Mouse (Mus musculus) ES-Bruce4 (cell line): ENCODE results near the gene Arl2bp. TPM values are rescaled to one million over a fixed set of nuclear protein-coding genes. Genes with fewer than 3 reads are reported as not detected.
A peak's percentile ranks its signal among the peaks of the same experiment; 100 is the strongest.

Source experiments
- H3K27ac ChIP-seq: 2 replicates; pipeline ENCODE4 v1.5.1; 2012; ENCODE audit warnings: low read length, inconsistent platforms; ENCODE audit not compliant: insufficient read depth
- H3K27me3 ChIP-seq: 2 replicates; pipeline ENCODE4 v1.6.1; 2012; ENCODE audit warnings: mild to moderate bottlenecking, low read length, inconsistent platforms; ENCODE audit not compliant: control insufficient read depth, poor library complexity, insufficient read depth, severe bottlenecking
- H3K36me3 ChIP-seq: 2 replicates; pipeline ENCODE4 v1.6.1; 2012; ENCODE audit warnings: inconsistent platforms, mild to moderate bottlenecking, low read length, moderate library complexity; ENCODE audit not compliant: control insufficient read depth, poor library complexity, insufficient read depth, severe bottlenecking
- H3K4me1 ChIP-seq: one replicate; pipeline ENCODE4 v1.8.1; 2011; ENCODE audit warnings: low read length; ENCODE audit not compliant: control insufficient read depth, insufficient read depth
- H3K4me3 ChIP-seq: 2 replicates; pipeline ENCODE4 v1.5.1; 2011; ENCODE audit warnings: low read depth, mild to moderate bottlenecking, low read length
- H3K9ac ChIP-seq: 2 replicates; pipeline ENCODE4 v1.6.1; 2012; ENCODE audit warnings: low read depth, mild to moderate bottlenecking, inconsistent platforms; ENCODE audit not compliant: poor library complexity, severe bottlenecking
- H3K9me3 ChIP-seq: replicated peaks from 2 replicates; pipeline ENCODE4 v1.6.1; 2012; ENCODE audit warnings: mild to moderate bottlenecking, low read length, inconsistent platforms; ENCODE audit not compliant: control insufficient read depth, poor library complexity, insufficient read depth, severe bottlenecking
- CTCF ChIP-seq: IDR thresholded peaks from one replicate; pipeline ENCODE4 v1.8.1; 2011; ENCODE audit warnings: low read depth, low read length
- EP300 ChIP-seq: IDR thresholded peaks from 2 replicates; pipeline ENCODE4 v1.6.1; 2011; ENCODE audit warnings: low read depth, low read length; ENCODE audit not compliant: insufficient read depth
- POLR2A ChIP-seq: IDR thresholded peaks from one replicate; pipeline ENCODE4 v1.8.1; 2011; ENCODE audit warnings: low read length; ENCODE audit not compliant: insufficient read depth
- polyA plus RNA-seq: library from polyadenylated mRNA; stranded (reverse); fragments of >200 nt; gene quantifications from 2 replicates; pipeline ENCODE4 v1.2.4, GENCODE M21; 2011; ENCODE audit warnings: low read depth; ENCODE audit not compliant: missing spikeins, insufficient read depth, insufficient read length

The Arl2bp gene
- polyA plus RNA-seq, 1 experiment: 45.3 TPM

- H3K4me3 ChIP-seq: peak overlapping the region; percentile 71
- peaks cover 3% of the 10 kb centered on the region for H3K4me1 ChIP-seq
- TF ChIP-seq CTCF (peak; percentile 73), POLR2A (no peak)
- H3K27me3 ChIP-seq: no peaks in the 10 kb centered on the region
- no peaks in the 10 kb centered on the region for H3K36me3 ChIP-seq
- peak overlapping the region; percentile 32 for H3K9ac ChIP-seq
- H3K27ac ChIP-seq: no peak overlapping the region
- no peaks in the 10 kb centered on the region for H3K9me3 ChIP-seq
Observed at GRCm38 (mm10) chr8:94703972-94704668, 37.7 kb downstream of the Arl2bp start.

- TF ChIP-seq POLR2A (no peak), CTCF (no peak), EP300 (no peak)
Observed at GRCm38 (mm10) chr8:94704669-94704984, 38.2 kb downstream of the Arl2bp start.

GRCm38 (mm10) chr8:94705581-94706245 is 39.3 kb downstream of the Arl2bp start:
- H3K4me1 ChIP-seq: peaks cover 3% of the 10 kb centered on the region
- H3K27me3 ChIP-seq: no peaks in the 10 kb centered on the region
- H3K36me3 ChIP-seq: no peaks in the 10 kb centered on the region
- H3K4me3 ChIP-seq: no peak overlapping the region
- no peak for TF ChIP-seq CTCF
- TF ChIP-seq EP300: no peak
- TF ChIP-seq POLR2A: no peak
- no peak overlapping the region for H3K27ac ChIP-seq
- no peaks in the 10 kb centered on the region for H3K9me3 ChIP-seq
- H3K9ac ChIP-seq: no peak overlapping the region

More at GRCm38 (mm10) chr8:94704669-94704984, 38.2 kb downstream of the Arl2bp start:
- Histone ChIP-seq H3K27ac (no peak overlapping the region), H3K27me3 (no peaks in the 10 kb centered on the region), H3K9me3 (no peaks in the 10 kb centered on the region), H3K9ac (peak overlapping the region; percentile 32), H3K4me3 (peak overlapping the region; percentile 71), H3K36me3 (no peaks in the 10 kb centered on the region), H3K4me1 (peaks cover 3% of the 10 kb centered on the region)

GRCm38 (mm10) chr8:94706732-94707395 is 40.5 kb downstream of the Arl2bp start:
- TF ChIP-seq CTCF: no peak
- TF ChIP-seq EP300: no peak
- TF ChIP-seq POLR2A: no peak
- Histone ChIP-seq H3K36me3 (no peaks in the 10 kb centered on the region), H3K4me3 (no peak overlapping the region), H3K9me3 (no peaks in the 10 kb centered on the region), H3K27ac (no peak overlapping the region), H3K27me3 (no peaks in the 10 kb centered on the region), H3K9ac (no peak overlapping the region), H3K4me1 (peaks cover 3% of the 10 kb centered on the region)

- peaks cover 3% of the 10 kb centered on the region for H3K4me1 ChIP-seq
- no peaks in the 10 kb centered on the region for H3K9me3 ChIP-seq
- no peak overlapping the region for H3K9ac ChIP-seq
- no peaks in the 10 kb centered on the region for H3K27me3 ChIP-seq
- no peak overlapping the region for H3K27ac ChIP-seq
- no peak overlapping the region for H3K4me3 ChIP-seq
- no peak for TF ChIP-seq EP300
- no peaks in the 10 kb centered on the region for H3K36me3 ChIP-seq
Observed at GRCm38 (mm10) chr8:94710336-94710735, 43.9 kb downstream of the Arl2bp start.

- no peak overlapping the region for H3K27ac ChIP-seq
- H3K4me3 ChIP-seq: no peak overlapping the region
- H3K9ac ChIP-seq: no peak overlapping the region
- no peaks in the 10 kb centered on the region for H3K9me3 ChIP-seq
- no peaks in the 10 kb centered on the region for H3K36me3 ChIP-seq
- TF ChIP-seq POLR2A (no peak), CTCF (no peak), EP300 (no peak)
- no peaks in the 10 kb centered on the region for H3K27me3 ChIP-seq
- peaks cover 3% of the 10 kb centered on the region for H3K4me1 ChIP-seq
Observed at GRCm38 (mm10) chr8:94711160-94711718, 44.8 kb downstream of the Arl2bp start.
